ENCODE assay signal across 8 mouse cellular contexts in genomic region chr9:77755403-77755784, GRCm38 (mm10). TPM values are rescaled to one million over a fixed set of nuclear protein-coding genes. Genes with fewer than 3 reads are reported as not detected.
DNase-seq lines count a peak whose midpoint lies in the region; ATAC-seq and TF ChIP-seq lines count a peak whose summit lies in the region.

No protein-coding gene starts in this region.

- H3K9ac ChIP-seq in heart, embryonic 12.5 days, result peak overlapping the region; percentile 78
- H3K9ac ChIP-seq in ES-E14 (ENCODE audit: insufficient read depth, low read depth, low read length, poor library complexity, severe bottlenecking), result peak overlapping the region; percentile 79; the same call in 1 of the 2 replicates
- H3K9ac ChIP-seq in forebrain, postnatal 0 days, result peak overlapping the region; percentile 69; the same call in 1 of the 2 replicates
- peak overlapping the region; percentile 91 for H3K9ac ChIP-seq in liver, embryonic 16.5 days (ENCODE audit: low read depth, low read length)

- no peak for DNase-seq in heart, postnatal 36 days
- DNase-seq in ES-E14 (ENCODE audit: low read depth, low spot score), result no peak
- no peak for DNase-seq in forebrain, postnatal 0 days
- no peak for DNase-seq in MN1 (ENCODE audit: low spot score)
- DNase-seq in frontal cortex, adult 2 months (ENCODE audit: extremely low spot score in 1 of 2, low spot score in 1 of 2), result no peak
- no peak for DNase-seq in testis, postnatal 14 days (ENCODE audit: low spot score)

- ATAC-seq in heart, embryonic 12.5 days (ENCODE audit: insufficient number of reproducible peaks, low FRiP score), result no peak
- no peak for ATAC-seq in forebrain, postnatal 0 days
- no peak for ATAC-seq in liver, embryonic 16.5 days (ENCODE audit: low read depth)

- H3K36me3 ChIP-seq in heart, embryonic 12.5 days, result no peaks in the 10 kb centered on the region
- peaks cover 2% of the 10 kb centered on the region; the same call in 1 of the 2 replicates for H3K36me3 ChIP-seq in ES-E14 (ENCODE audit: control insufficient read depth, insufficient read depth, low read length, poor library complexity, severe bottlenecking)
- no peaks in the 10 kb centered on the region for H3K36me3 ChIP-seq in forebrain, postnatal 0 days (ENCODE audit: insufficient read depth)
- no peaks in the 10 kb centered on the region; the same call in 1 of the 2 replicates for H3K36me3 ChIP-seq in liver, embryonic 16.5 days (ENCODE audit: control insufficient read depth, insufficient read depth)

- H3K4me3 ChIP-seq in heart, embryonic 12.5 days, result peak overlapping the region; percentile 75
- H3K4me3 ChIP-seq in ES-E14 (ENCODE audit: insufficient read depth in 1 of 2, low read depth in 1 of 2, low read length in 2 of 2, poor library complexity in 1 of 2, severe bottlenecking in 1 of 2), result peak overlapping the region; percentile 79 to 88
- H3K4me3 ChIP-seq in forebrain, postnatal 0 days (ENCODE audit: low read depth, low read length), result peak overlapping the region; percentile 91
- peak overlapping the region; percentile 83 for H3K4me3 ChIP-seq in liver, embryonic 16.5 days (ENCODE audit: low read depth, low read length)

- intact Hi-C loops in heart, postnatal 36 days (cut with DNase I), result no loop called here

- no peaks in the 10 kb centered on the region for H3K9me3 ChIP-seq in heart, embryonic 12.5 days (replicated peaks)
- no peaks in the 10 kb centered on the region for H3K9me3 ChIP-seq in ES-E14 (ENCODE audit: control insufficient read depth, insufficient read depth, low read depth, low read length)
- H3K9me3 ChIP-seq in forebrain, postnatal 0 days (ENCODE audit: low read length), result no peaks in the 10 kb centered on the region
- H3K9me3 ChIP-seq in liver, embryonic 16.5 days (replicated peaks; ENCODE audit: control insufficient read depth, low read length), result no peaks in the 10 kb centered on the region

- H3K4me2 ChIP-seq in heart, embryonic 12.5 days, result peak overlapping the region; percentile 71
- H3K4me2 ChIP-seq in forebrain, postnatal 0 days (ENCODE audit: low read depth), result peak overlapping the region; percentile 86
- H3K4me2 ChIP-seq in liver, embryonic 16.5 days (ENCODE audit: low read depth, low read length), result peak overlapping the region; percentile 50

- no peak overlapping the region for H3K27ac ChIP-seq in heart, embryonic 12.5 days (ENCODE audit: poor library complexity, severe bottlenecking)
- H3K27ac ChIP-seq in ES-E14 (ENCODE audit: insufficient read depth, low read depth, low read length, poor library complexity, severe bottlenecking), result no peak overlapping the region
- H3K27ac ChIP-seq in forebrain, postnatal 0 days (ENCODE audit: low read depth, low read length), result no peak overlapping the region
- H3K27ac ChIP-seq in liver, embryonic 16.5 days (ENCODE audit: low read length), result peak overlapping the region; percentile 90

- no peak for TF ChIP-seq CTCF in forebrain, postnatal 0 days (IDR thresholded peaks at IDR 0.05; ENCODE audit: low read depth)

- peaks cover 25% of the 10 kb centered on the region for H3K4me1 ChIP-seq in heart, embryonic 12.5 days (replicated peaks)
- peaks cover 0 to 5% of the 10 kb centered on the region in 2 experiments; a peak in 2 of 4 replicates for H3K4me1 ChIP-seq in ES-E14 (ENCODE audit: control insufficient read depth in 2 of 2, insufficient read depth in 2 of 2, low read length in 2 of 2, poor library complexity in 1 of 2)
- 0 out of 2 replicates have a peak, but pooled peaks cover 4% of the 10 kb centered on the region for H3K4me1 ChIP-seq in forebrain, postnatal 0 days (ENCODE audit: insufficient read depth)
- peaks cover 37% of the 10 kb centered on the region for H3K4me1 ChIP-seq in liver, embryonic 16.5 days (ENCODE audit: control insufficient read depth, low read depth, low read length)

- 13% methylated on average over 9 of the region's 9 CpGs for WGBS in heart, embryonic 12.5 days
- WGBS in forebrain, postnatal 0 days, result 9% methylated on average over 9 of the region's 9 CpGs
- 5% methylated on average over 9 of the region's 9 CpGs for WGBS in liver, embryonic 16.5 days (ENCODE audit: insufficient replicate concordance)

- in situ Hi-C loops in ES-E14 (cut with MboI; ENCODE audit: low sequenced_read_pairs in 2 of 2, unreplicated experiment in 2 of 2), result no loop called here

- H3K27me3 ChIP-seq in heart, embryonic 12.5 days (replicated peaks), result no peaks in the 10 kb centered on the region
- H3K27me3 ChIP-seq in forebrain, postnatal 0 days (ENCODE audit: insufficient read depth, low read length), result no peaks in the 10 kb centered on the region
- H3K27me3 ChIP-seq in liver, embryonic 16.5 days (ENCODE audit: control insufficient read depth, insufficient read depth, low read depth, low read length), result no peaks in the 10 kb centered on the region

TF ChIP-seq in ES-E14, 5 proteins besides CTCF, POLR2A, EP300 and RAD21:
- TF ChIP-seq CHD2 (IDR thresholded peaks at IDR 0.05; ENCODE audit: low read depth, low read length), result no peak
- TF ChIP-seq HCFC1 (IDR thresholded peaks at IDR 0.05; ENCODE audit: borderline replicate concordance, insufficient read depth, low read length), result no peak
- no peak for TF ChIP-seq MAFK (IDR thresholded peaks at IDR 0.05; ENCODE audit: insufficient read depth, low read depth, low read length)
- TF ChIP-seq ZNF384 (IDR thresholded peaks at IDR 0.05; ENCODE audit: low read depth, low read length), result no peak
- no peak for TF ChIP-seq ZC3H11A (IDR thresholded peaks at IDR 0.05; ENCODE audit: borderline replicate concordance, low read depth, low read length)
TF ChIP-seq in ES-E14: peak in this region for 0.

RNA-seq across cellular contexts. Expression of gene Gclc, which starts 1.1 kb away (rescaled TPM):
- polyA plus RNA-seq in heart, embryonic 12.5 days (2016; fragmentation: Nextera tagmentation; extraction: Ambion mirVana), result 13.0 and 13.7 TPM in 2 replicates
- total RNA-seq in heart, postnatal 36 days (2021), result 10 to 100 TPM in 1 of 2 experiments, 1 to 10 TPM in 1; 9.4 to 13.8 TPM
- total RNA-seq in ES-E14 (2012; rRNA removed), result 25.2 and 30.1 TPM in 2 replicates
- 25.8 and 28.4 TPM in 2 replicates for total RNA-seq in forebrain, postnatal 0 days (2014; rRNA removed)
- polyA plus RNA-seq in forebrain, postnatal 0 days (2015; fragmentation: Nextera tagmentation; extraction: Ambion mirVana), result 12.4 and 14.4 TPM in 2 replicates
- polyA plus RNA-seq in liver, embryonic 16.5 days (2015; fragmentation: Nextera tagmentation; extraction: Ambion mirVana), result 21.9 and 24.6 TPM in 2 replicates
- 36.7 and 39.4 TPM in 2 replicates for polyA plus RNA-seq in frontal cortex, adult 2 months (2012; rRNA removed)
